Mouse (Mus musculus) stomach, embryonic 16.5 days (tissue): ENCODE results near the gene Lzts2. TPM values are rescaled to one million over a fixed set of nuclear protein-coding genes. Genes with fewer than 3 reads are reported as not detected.

ENCODE experiments used
- ATAC-seq: fragments of 200-750 bp; cut with Nextera tagmentation; 2 replicates; pipeline ENCODE4 v1.8.0; 2017; ENCODE audit warnings: moderate number of reproducible peaks, moderate TSS enrichment; ENCODE audit not compliant: insufficient read depth, low FRiP score
- H3K27ac ChIP-seq: fragments of 300-500 bp; sonication (generic); 2 replicates; pipeline ENCODE4 v1.5.1; 2014; ENCODE audit warnings: low read length
- H3K27me3 ChIP-seq: fragments of 300-500 bp; sonication (generic); 2 replicates; pipeline ENCODE4 v1.6.1; 2014; ENCODE audit warnings: low read length, control low read depth, mixed read lengths; ENCODE audit not compliant: control insufficient read depth, insufficient read depth
- H3K36me3 ChIP-seq: fragments of 300-500 bp; sonication (generic); 2 replicates; pipeline ENCODE4 v1.6.1; 2014; ENCODE audit warnings: low read length; ENCODE audit not compliant: control insufficient read depth, insufficient read depth
- H3K4me1 ChIP-seq: fragments of 300-500 bp; sonication (generic); 2 replicates; pipeline ENCODE4 v1.6.1; 2014; ENCODE audit warnings: low read length, control low read depth, mixed read lengths; ENCODE audit not compliant: control insufficient read depth, insufficient read depth
- H3K4me2 ChIP-seq: fragments of 300-500 bp; sonication (generic); 2 replicates; pipeline ENCODE4 v1.6.1; 2014; ENCODE audit warnings: low read depth, low read length, mixed read lengths
- H3K4me3 ChIP-seq: fragments of 300-500 bp; sonication (generic); replicated peaks from 2 replicates; pipeline ENCODE4 v1.5.1; 2014; ENCODE audit warnings: mild to moderate bottlenecking, low read length
- H3K9ac ChIP-seq: fragments of 300-500 bp; sonication (generic); 2 replicates; pipeline ENCODE4 v1.6.1; 2014; ENCODE audit warnings: low read length
- H3K9me3 ChIP-seq: fragments of 300-500 bp; sonication (generic); replicated peaks from 2 replicates; pipeline ENCODE4 v1.6.1; 2016; ENCODE audit warnings: low read length, control low read depth; ENCODE audit not compliant: control insufficient read depth
- WGBS: fragments of 180-500 bp; shearing (Covaris S2); extraction: QIAGEN DNeasy Blood & Tissue Kit; methylation state at CpG from one replicate; pipeline ENCODE4 v1.1.7; 2014; 5-methylcytosine and 5-hydroxymethylcytosine counted together
- polyA plus RNA-seq: library from polyadenylated mRNA; unstranded; fragments of >200 nt; fragmentation: Nextera tagmentation; extraction: Ambion mirVana; gene quantifications from 2 replicates; pipeline ENCODE4 v1.2.1, GENCODE M21; 2015

Lzts2 gene
- polyA plus RNA-seq, 1 experiment from 2014 or later: 36.0 TPM

DNA sequence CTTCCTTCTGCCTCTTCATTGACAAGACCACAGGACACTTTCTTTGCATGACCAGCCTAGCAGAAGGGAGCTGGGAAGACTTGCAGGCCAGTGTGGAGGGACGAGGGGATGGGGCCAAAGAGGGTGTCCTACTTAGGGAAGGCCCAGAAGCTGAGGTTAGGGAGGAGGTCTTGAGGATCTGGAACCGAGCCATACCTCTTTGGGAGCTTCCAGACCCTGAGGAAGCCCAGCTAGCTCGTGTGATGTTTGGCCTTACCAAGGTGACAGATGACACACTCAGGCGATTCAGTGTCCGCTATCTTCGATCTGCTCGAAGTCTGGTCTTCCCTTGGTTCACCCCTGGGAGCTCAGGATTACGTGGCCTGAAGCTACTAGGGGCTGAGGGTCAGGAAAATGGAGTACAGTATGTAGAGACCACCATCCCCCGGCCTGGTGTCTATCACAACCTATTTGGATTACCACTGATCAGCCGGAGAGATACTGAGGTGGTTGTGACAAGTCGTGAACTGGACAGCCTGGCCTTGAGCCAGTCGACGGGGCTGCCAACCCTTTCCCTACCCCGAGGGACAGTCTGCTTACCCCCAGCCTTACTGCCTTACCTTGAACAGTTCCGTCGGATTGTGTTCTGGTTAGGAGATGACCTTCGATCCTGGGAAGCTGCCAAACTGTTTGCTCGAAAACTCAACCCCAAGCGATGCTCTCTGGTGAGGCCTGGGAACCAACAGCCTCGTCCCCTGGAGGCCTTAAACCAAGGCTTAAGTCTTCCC, 6.6 kb upstream of the Lzts2 start:
- Histone ChIP-seq H3K4me3 (peak overlapping the region; percentile 99), H3K27me3 (no peaks in the 10 kb centered on the region), H3K9ac (peak overlapping the region; percentile 91), H3K4me1 (peaks cover 18% of the 10 kb centered on the region), H3K36me3 (peaks cover 10% of the 10 kb centered on the region; the same call in 1 of the 2 replicates), H3K4me2 (peak overlapping the region; percentile 75), H3K9me3 (no peaks in the 10 kb centered on the region), H3K27ac (no peak overlapping the region)
- 82% methylated on average over 20 of the region's 20 CpGs for WGBS
- ATAC-seq: no peak

DNA sequence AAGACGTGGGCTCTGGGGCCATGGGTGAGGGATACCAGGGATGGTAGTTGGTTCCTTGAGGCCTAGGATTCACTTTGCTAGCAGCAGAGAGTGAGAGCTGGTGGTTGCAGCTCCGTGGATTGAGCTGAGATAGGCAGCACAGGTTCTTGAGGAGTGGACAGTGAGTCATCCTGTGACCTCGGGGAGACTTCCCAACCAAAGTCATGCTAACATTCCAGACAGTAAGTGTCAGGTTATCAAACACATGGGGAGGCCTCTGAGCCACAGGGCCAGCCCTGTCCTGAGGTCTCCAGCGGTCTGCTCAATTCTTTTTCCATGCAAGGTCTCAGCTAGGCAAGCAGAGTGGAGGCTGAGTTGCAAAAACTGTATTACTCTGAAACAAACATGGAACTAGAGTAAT, 3.6 kb upstream of the Lzts2 start:
- Histone ChIP-seq H3K9me3 (no peaks in the 10 kb centered on the region), H3K4me3 (no peak overlapping the region), H3K27ac (no peak overlapping the region), H3K36me3 (peaks cover 10% of the 10 kb centered on the region; the same call in 1 of the 2 replicates), H3K9ac (no peak overlapping the region), H3K27me3 (no peaks in the 10 kb centered on the region), H3K4me2 (no peak overlapping the region), H3K4me1 (peaks cover 29% of the 10 kb centered on the region)
- WGBS: 87% methylated on average over 4 of the region's 4 CpGs
- no peak for ATAC-seq

DNA sequence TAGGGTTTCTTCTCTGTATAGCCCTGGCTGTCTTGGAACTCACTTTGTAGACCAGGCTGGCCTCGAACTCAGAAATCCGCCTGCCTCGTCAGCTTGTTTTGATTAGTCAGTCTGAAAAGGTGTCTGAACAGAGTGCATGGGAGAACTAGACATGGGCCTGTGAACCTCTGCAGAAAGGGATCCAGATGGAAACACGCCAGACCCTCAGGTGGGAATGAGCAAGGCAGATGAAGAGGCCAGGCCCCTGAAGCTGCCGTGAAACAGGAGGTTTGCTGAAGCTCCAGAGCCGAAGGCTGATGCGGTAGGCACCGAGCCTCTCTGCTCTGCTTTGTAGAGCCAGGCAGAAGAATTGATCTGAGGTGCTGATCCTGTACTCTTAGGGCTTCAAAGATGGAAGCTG, 2.0 kb upstream of the Lzts2 start:
- 86% methylated on average over 8 of the region's 8 CpGs for WGBS
- H3K36me3 ChIP-seq: peaks cover 10% of the 10 kb centered on the region; the same call in 1 of the 2 replicates
- ATAC-seq: no peak
- H3K27ac ChIP-seq: no peak overlapping the region
- peaks cover 32% of the 10 kb centered on the region for H3K4me1 ChIP-seq
- H3K9me3 ChIP-seq: no peaks in the 10 kb centered on the region
- no peaks in the 10 kb centered on the region for H3K27me3 ChIP-seq
- H3K4me3 ChIP-seq: no peak overlapping the region
- H3K4me2 ChIP-seq: no peak overlapping the region
- no peak overlapping the region for H3K9ac ChIP-seq

DNA sequence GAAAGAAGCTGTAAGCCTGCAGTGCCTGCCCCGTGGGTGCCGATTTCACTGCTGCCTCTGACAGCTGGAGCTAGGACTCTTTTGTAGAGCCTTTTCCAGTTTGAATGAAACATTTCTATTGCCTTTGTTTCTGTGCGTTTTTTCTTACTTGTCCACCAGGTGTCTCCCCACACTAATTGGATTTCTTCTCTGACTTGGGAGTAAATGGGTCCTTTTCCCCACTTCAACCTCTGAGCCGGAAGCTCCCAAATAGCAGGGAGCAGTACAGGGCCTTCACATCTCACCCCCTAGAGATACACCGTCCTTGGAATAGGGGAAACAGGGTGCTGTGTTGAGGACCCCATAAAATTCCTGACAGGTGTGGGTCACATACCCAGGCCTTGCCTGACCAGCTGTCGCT, 1.6 kb upstream of the Lzts2 start:
- Histone ChIP-seq H3K27me3 (no peaks in the 10 kb centered on the region), H3K27ac (0 out of 2 replicates have a peak overlapping the region, but pooled peaks have one; percentile 99), H3K4me3 (no peak overlapping the region), H3K9ac (no peak overlapping the region), H3K4me2 (no peak overlapping the region), H3K4me1 (peaks cover 28% of the 10 kb centered on the region), H3K36me3 (peaks cover 10% of the 10 kb centered on the region; the same call in 1 of the 2 replicates), H3K9me3 (no peaks in the 10 kb centered on the region)
- ATAC-seq: no peak
- WGBS: 33% methylated on average over 6 of the region's 6 CpGs

DNA sequence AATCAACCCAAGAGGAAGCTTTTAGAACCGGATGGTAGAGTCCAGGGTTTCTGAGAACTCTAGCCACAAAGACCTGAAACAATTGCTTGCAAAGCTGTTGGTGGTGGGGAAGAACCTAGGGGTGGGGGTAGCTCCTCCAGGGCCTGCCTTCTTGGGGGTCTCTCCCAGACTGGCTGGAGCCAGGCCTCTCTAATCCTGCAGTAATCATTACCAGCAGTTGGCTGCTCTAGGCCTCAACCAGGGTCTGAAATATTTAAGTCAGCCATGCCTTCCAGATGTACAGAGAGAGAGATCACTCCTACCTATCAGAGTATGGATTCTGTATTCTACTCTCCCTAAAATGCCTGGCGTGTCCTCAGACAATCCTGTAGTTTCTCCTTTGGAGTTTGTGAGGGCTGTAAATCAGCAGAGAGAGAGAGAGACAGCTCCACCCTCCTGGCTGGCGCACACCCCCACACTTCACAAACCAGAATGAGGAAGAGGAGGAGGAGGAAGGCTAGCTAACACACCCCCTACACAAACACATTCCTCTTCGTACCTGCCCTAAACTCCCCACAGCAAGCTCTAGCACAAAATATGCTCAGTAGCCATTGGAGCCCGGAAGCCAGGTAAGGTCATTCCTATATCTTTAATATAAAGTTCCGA, 511 bp upstream of the Lzts2 start:
- Histone ChIP-seq H3K9ac (peak overlapping the region; percentile 44; the same call in 1 of the 2 replicates), H3K36me3 (peaks cover 10% of the 10 kb centered on the region; the same call in 1 of the 2 replicates), H3K27ac (peak overlapping the region; percentile 99), H3K4me1 (peaks cover 27% of the 10 kb centered on the region), H3K4me3 (0 out of 2 replicates have a peak overlapping the region, but pooled peaks have one; percentile 55), H3K4me2 (peak overlapping the region; percentile 94), H3K27me3 (no peaks in the 10 kb centered on the region), H3K9me3 (no peaks in the 10 kb centered on the region)
- WGBS: 55% methylated on average over 6 of the region's 6 CpGs
- ATAC-seq: no peak

DNA sequence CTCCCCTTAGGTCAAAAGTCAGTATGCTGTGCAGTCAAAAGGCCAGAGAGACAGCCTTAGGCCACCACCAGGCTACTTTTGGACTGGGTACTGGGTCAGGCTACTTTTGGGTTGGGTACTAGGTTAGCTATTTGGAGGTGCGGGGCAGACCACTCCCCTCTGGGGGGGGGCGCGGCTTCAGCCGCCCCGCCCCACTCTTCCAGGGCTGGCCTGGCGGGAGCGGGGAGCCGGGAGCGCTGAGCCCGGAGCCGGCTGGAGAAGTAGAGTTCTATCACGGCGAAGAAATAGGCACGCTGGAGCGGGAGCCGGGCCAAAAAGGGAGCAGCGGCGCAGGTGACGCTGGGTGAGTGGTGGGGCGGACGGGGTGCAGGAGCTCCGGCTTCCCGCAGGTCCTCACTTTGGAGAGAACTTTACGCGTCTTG, 778 bp downstream of the Lzts2 start:
- Histone ChIP-seq H3K36me3 (peaks cover 10% of the 10 kb centered on the region; the same call in 1 of the 2 replicates), H3K27me3 (no peaks in the 10 kb centered on the region), H3K9me3 (no peaks in the 10 kb centered on the region), H3K27ac (peak overlapping the region; percentile 99), H3K9ac (peak overlapping the region; percentile 81), H3K4me2 (peak overlapping the region; percentile 94), H3K4me1 (peaks cover 39% of the 10 kb centered on the region), H3K4me3 (peak overlapping the region; percentile 55)
- WGBS: under 1% methylated on average over 25 of the region's 25 CpGs
- peak; percentile 27 for ATAC-seq

DNA sequence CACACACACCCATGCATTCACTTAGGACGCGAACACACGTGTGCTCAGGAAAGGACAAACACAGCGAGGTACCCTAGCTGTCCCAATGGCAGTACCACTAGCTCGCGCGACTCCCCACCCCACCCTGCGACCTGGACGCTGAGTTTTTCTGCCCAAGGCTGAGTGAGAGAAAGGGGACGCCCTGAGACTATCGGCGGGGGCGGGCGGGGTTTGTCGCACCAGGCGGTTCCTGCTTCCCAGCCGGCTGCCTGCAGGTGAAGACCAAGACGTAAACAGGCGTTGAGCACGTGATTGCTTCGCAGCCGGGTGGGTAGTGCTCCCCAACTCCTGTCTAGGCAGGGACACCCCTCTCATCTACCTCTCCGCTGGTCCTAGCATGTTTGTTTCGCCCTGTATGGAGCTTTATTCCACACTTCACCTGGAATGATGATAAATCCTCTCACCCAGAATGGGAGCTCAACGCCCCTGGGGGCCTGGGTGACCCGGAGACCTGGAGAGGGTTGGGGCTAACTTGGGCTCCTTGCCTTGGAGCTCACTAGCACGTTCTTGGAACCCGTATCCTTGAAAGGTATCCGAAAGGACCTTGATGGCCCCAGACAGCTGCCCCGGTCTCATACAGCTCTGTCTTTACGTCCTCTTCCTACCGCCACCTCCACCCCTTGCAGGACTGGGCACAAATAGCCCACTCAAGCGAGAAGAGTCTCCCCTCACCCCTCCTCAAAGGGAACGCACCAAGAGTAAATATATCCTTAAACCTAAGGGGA, 1.5 kb downstream of the Lzts2 start:
- peak overlapping the region; percentile 81 for H3K9ac ChIP-seq
- peak overlapping the region; percentile 55 for H3K4me3 ChIP-seq
- peaks cover 47% of the 10 kb centered on the region for H3K4me1 ChIP-seq
- no peaks in the 10 kb centered on the region for H3K9me3 ChIP-seq
- under 1% methylated on average over 34 of the region's 34 CpGs for WGBS
- H3K27me3 ChIP-seq: no peaks in the 10 kb centered on the region
- peak overlapping the region; percentile 94 for H3K4me2 ChIP-seq
- H3K36me3 ChIP-seq: peaks cover 6% of the 10 kb centered on the region; the same call in 1 of the 2 replicates
- no peak for ATAC-seq
- peak overlapping the region; percentile 99 for H3K27ac ChIP-seq

DNA sequence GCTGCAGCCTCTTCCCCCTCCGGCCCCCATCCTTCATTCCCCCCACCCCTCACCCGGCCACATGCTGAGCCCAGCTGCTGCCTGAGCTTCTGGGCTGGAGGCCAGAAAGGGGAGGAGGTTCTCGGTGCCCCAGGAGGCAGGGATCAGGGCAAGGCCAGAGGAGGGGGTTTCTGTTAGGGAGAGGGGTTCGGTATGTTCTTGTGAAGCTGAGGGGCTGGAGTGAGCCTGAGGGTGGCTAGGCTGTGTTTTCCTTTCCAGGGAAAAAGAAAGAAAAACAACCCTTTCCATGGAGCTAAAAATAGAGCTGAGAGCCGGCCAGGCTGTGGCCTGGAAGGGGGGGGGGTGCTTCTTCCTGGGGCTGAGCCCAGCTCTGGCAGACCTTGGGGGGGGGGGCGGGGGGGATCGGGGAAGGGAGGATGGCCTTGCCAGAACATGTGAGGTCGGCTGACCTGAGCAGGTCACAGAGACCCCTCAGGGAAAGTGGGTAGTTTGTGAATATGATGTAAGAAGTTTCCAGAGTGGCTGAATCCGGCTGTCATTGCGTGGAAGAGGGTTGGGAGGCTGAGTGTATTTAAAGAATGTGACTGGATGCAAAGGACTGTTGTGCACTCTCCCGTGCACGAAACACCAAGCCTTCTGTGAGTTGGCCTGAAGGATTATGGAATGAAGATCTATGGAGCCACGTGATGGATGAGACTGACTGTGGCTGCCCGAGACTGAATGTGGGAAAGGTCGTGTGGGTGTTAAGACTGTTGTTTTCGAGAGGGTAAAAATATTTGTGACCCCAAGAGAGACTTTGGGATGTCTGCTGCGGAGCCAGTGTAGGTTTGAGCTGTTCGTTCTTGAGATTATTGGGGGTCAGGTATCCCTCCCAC, 2.4 kb downstream of the Lzts2 start:
- no peaks in the 10 kb centered on the region for H3K9me3 ChIP-seq
- WGBS: under 1% methylated on average over 17 of the region's 18 CpGs
- peak overlapping the region; percentile 81 for H3K9ac ChIP-seq
- peaks cover 55% of the 10 kb centered on the region for H3K4me1 ChIP-seq
- 0 out of 2 replicates have a peak, but pooled peaks cover under 1% of the 10 kb centered on the region for H3K36me3 ChIP-seq
- H3K4me2 ChIP-seq: peak overlapping the region; percentile 94
- H3K27me3 ChIP-seq: no peaks in the 10 kb centered on the region
- ATAC-seq: peak; percentile 36
- peak overlapping the region; percentile 55 for H3K4me3 ChIP-seq
- peak overlapping the region; percentile 99 for H3K27ac ChIP-seq
